Mouse (Mus musculus) 416B (cell line): ENCODE measurements around the gene Rcc2.

Experiments used
- DNase-seq: peaks from one replicate; pipeline ENCODE4 v3.0.0; 2011; ENCODE audit warnings: low read depth

The Rcc2 gene

DNA sequence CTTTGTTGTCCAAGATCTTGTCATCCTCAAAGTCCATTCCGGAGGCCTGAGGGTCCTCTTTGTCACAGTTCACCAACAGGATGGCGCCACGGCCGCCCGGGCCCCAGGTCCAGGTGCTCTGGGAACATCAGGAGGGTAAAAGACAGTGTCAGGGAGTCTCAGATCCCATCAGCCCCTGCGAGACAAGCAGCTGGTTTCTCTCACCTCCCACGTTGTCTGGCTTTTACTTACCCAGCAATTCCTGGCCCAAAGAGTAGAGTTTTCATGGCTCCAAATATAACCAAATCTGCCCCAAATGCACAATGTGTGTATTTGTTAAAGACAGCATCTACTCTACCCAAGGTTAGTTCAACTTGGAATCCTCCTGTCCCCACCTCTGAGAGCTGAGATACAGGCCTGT lies 61.3 kb downstream of the Rcc2 start:
- DNase-seq = no peak

DNA sequence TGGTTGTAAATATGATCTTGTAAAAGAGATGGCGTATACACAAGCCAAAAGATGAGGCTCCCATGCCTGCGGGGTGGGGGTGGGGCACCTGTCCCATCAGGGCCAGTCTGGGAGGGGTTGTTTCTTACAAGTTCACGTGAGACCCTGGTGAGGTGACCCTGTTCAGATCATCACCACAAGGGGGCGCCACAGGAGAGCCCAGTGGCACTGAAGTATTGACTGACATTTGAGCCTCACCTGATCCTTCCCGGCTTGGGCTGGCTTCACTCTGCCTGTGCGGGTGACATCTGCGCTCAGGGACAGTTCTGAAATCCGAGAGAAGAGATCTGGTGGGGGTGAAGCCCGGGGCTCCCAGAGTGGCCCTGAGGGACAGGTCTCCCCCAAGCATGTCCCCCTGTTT lies 62.8 kb downstream of the Rcc2 start:
- DNase-seq = peak; percentile 69

DNA sequence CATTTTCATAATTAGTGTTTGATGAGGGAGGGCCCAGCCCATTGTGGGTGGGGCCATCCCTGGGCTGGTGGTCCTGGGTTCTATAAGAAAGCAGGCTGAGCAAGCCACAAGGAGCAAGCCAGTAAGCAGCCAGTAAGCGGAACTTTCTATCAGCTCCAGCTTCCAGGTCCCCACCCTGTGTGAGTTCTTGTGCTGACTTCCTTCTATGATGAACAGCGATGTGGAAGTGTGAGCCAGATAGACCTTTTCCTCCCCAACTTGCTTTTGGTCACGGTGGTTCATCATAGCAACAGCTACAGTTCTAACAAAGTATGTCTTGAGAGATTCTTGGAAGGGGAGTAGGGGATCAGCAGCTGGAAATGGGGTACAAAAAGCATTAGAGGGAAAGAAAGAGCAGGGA lies 65.6 kb downstream of the Rcc2 start:
- no peak for DNase-seq

DNA sequence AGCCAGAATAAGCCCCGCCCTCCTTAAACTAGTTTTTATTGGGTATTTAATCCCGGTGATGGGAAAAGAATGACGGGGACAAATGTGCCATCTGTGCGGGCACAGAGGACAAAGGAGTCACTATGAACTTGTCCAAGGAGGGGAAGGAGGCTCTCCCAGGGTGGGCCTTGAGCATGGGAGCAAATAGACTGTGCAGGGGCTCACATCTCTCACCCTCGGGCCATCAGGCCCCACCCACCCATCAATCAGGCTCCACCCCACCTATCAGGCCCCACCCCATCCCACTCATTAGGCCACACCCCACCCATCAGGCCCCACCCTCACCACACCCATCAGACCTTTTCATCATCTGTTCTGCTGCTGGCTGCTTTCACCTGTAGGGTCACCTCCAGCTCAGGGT lies 68.6 kb downstream of the Rcc2 start:
- DNase-seq = no peak

DNA sequence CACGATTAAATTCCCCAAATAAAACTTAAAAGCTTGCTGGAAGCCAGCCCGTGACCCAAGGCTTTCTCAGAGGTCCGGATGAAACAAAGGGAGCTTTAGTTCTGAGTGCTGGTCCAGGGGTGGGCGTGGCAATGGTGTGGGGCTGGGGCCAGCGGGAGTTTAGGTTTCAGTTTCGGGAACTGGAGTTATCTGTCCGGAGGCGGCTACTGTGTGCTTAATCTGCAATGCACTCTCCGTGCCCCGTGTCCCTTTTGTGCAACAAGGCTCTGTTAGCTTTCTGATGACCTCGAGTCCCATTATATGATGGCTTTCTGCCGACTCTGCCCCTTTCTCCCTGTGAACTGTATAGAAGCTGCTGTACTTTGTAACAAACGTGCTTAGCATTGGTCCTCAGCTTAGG lies 70.1 kb downstream of the Rcc2 start:
- DNase-seq = peak; percentile 63

DNA sequence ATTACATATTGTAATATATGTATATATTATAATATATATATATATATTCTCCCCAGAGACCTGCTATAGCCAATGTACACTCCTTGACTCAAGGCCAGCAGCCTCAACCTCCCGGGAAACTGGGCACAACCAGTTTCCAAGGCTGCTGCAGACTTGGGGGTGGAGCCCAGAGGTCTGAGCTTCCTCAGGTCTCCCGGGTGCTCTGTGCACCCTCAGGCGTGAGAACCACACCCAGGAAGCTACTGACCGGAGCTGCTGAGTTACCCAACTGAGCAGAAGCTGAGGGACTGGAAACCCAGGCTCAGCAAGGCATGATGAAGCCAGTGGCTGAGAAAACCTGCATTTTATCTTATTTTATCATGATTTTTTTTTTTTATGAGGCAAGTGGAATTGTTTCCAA lies 70.8 kb downstream of the Rcc2 start:
- DNase-seq = peak; percentile 33
